Mouse (Mus musculus) forebrain, embryonic 14.5 days (tissue): ENCODE measurements around the gene Zc3h18. TPM values are rescaled to one million over a fixed set of nuclear protein-coding genes. Genes with fewer than 3 reads are reported as not detected.

Source experiments
- ATAC-seq: fragments of 200-750 bp; cut with Nextera tagmentation; 2 replicates; pipeline ENCODE4 v1.8.0; 2017; ENCODE audit warnings: mild to moderate bottlenecking, moderate library complexity
- DNase-seq: peaks from one replicate; pipeline ENCODE4 v3.0.0-alpha.2; 2015; ENCODE audit warnings: low spot score
- H3K27ac ChIP-seq: fragments of 300-500 bp; sonication (generic); 2 replicates; pipeline ENCODE4 v1.5.1; 2014; ENCODE audit warnings: low read depth, mild to moderate bottlenecking, control low read depth, low read length, moderate library complexity
- H3K27me3 ChIP-seq: fragments of 300-500 bp; sonication (generic); replicated peaks from 2 replicates; pipeline ENCODE4 v1.6.1; 2014; ENCODE audit warnings: low read length, control low read depth, mixed read lengths; ENCODE audit not compliant: control insufficient read depth, insufficient read depth
- H3K36me3 ChIP-seq: fragments of 300-500 bp; sonication (generic); 2 replicates; pipeline ENCODE4 v1.6.1; 2014; ENCODE audit warnings: low read length, control low read depth; ENCODE audit not compliant: control insufficient read depth, insufficient read depth
- H3K4me1 ChIP-seq: fragments of 300-500 bp; sonication (generic); 2 replicates; pipeline ENCODE4 v1.6.1; 2014; ENCODE audit warnings: antibody characterized with exemption, low read length, control low read depth; ENCODE audit not compliant: control insufficient read depth, insufficient read depth
- H3K4me2 ChIP-seq: fragments of 300-500 bp; sonication (generic); 2 replicates; pipeline ENCODE4 v1.6.1; 2014; ENCODE audit warnings: mild to moderate bottlenecking, control low read depth, low read length
- H3K4me3 ChIP-seq: fragments of 300-500 bp; sonication (generic); 2 replicates; pipeline ENCODE4 v1.5.1; 2014; ENCODE audit warnings: low read depth, low read length, control low read depth
- H3K9ac ChIP-seq: fragments of 300-500 bp; sonication (generic); 2 replicates; pipeline ENCODE4 v1.6.1; 2014; ENCODE audit warnings: mild to moderate bottlenecking, low read length, control low read depth, moderate library complexity
- H3K9me3 ChIP-seq: fragments of 300-500 bp; sonication (generic); replicated peaks from 2 replicates; pipeline ENCODE4 v1.6.1; 2016; ENCODE audit warnings: low read length, control low read depth, mixed read lengths; ENCODE audit not compliant: control insufficient read depth
- WGBS: fragments of 180-500 bp; shearing (Covaris S2); extraction: QIAGEN DNeasy Blood & Tissue Kit; methylation state at CpG from one replicate; pipeline ENCODE4 v1.1.7; 2014; 5-methylcytosine and 5-hydroxymethylcytosine counted together
- polyA plus RNA-seq: library from polyadenylated mRNA; unstranded; fragments of >200 nt; fragmentation: Nextera tagmentation; extraction: Ambion mirVana; gene quantifications from 2 replicates; pipeline ENCODE4 v1.2.1, GENCODE M21; 2014

Zc3h18 gene
- polyA plus RNA-seq, 1 experiment from 2014 or later = 24.8 TPM

- H3K4me3 ChIP-seq = no peak overlapping the region
- H3K27me3 ChIP-seq = no peaks in the 10 kb centered on the region
- peaks cover 14% of the 10 kb centered on the region for H3K36me3 ChIP-seq
- 94% methylated on average over 7 of the region's 7 CpGs for WGBS
- H3K27ac ChIP-seq = no peak overlapping the region
- H3K4me2 ChIP-seq = no peak overlapping the region
- DNase-seq (no peak), ATAC-seq (no peak)
- H3K9me3 ChIP-seq = no peaks in the 10 kb centered on the region
- peaks cover 11% of the 10 kb centered on the region for H3K4me1 ChIP-seq
- no peak overlapping the region for H3K9ac ChIP-seq
Measured at GRCm38 (mm10) chr8:122375320-122375719, 1.1 kb upstream of the Zc3h18 start.

GRCm38 (mm10) chr8:122375751-122376364 lies 551 bp upstream of the Zc3h18 start:
- H3K9ac ChIP-seq = peak overlapping the region; percentile 47
- peak overlapping the region; percentile 49 for H3K4me2 ChIP-seq
- ATAC-seq = peak; percentile 1; the same call in 1 of the 2 replicates
- no peak overlapping the region for H3K27ac ChIP-seq
- H3K36me3 ChIP-seq = peaks cover 19% of the 10 kb centered on the region
- 33% methylated on average over 13 of the region's 13 CpGs for WGBS
- peak overlapping the region; percentile 79 for H3K4me3 ChIP-seq
- DNase-seq = no peak
- no peaks in the 10 kb centered on the region for H3K9me3 ChIP-seq
- peaks cover 11% of the 10 kb centered on the region for H3K4me1 ChIP-seq
- no peaks in the 10 kb centered on the region for H3K27me3 ChIP-seq

- H3K27me3 ChIP-seq = no peaks in the 10 kb centered on the region
- H3K4me3 ChIP-seq = no peak overlapping the region
- no peak overlapping the region for H3K9ac ChIP-seq
- WGBS = 89% methylated on average over 4 of the region's 4 CpGs
- no peak overlapping the region for H3K4me2 ChIP-seq
- no peak overlapping the region for H3K27ac ChIP-seq
- H3K36me3 ChIP-seq = peaks cover 75% of the 10 kb centered on the region
- DNase-seq (no peak), ATAC-seq (no peak)
- peaks cover 4% of the 10 kb centered on the region; the same call in 1 of the 2 replicates for H3K4me1 ChIP-seq
- no peaks in the 10 kb centered on the region for H3K9me3 ChIP-seq
Measured at GRCm38 (mm10) chr8:122383039-122383438, 6.6 kb downstream of the Zc3h18 start.

GRCm38 (mm10) chr8:122389357-122389756 lies 12.9 kb downstream of the Zc3h18 start:
- 87% methylated on average over 3 of the region's 3 CpGs for WGBS
- no peaks in the 10 kb centered on the region for H3K27me3 ChIP-seq
- no peak for DNase-seq

GRCm38 (mm10) chr8:122390758-122391157 lies 14.3 kb downstream of the Zc3h18 start:
- H3K4me3 ChIP-seq = no peak overlapping the region
- H3K27ac ChIP-seq = no peak overlapping the region
- no peaks in the 10 kb centered on the region for H3K4me1 ChIP-seq
- DNase-seq (no peak), ATAC-seq (no peak)
- 92% methylated on average over 3 of the region's 3 CpGs for WGBS
- H3K27me3 ChIP-seq = no peaks in the 10 kb centered on the region
- no peak overlapping the region for H3K9ac ChIP-seq
- H3K4me2 ChIP-seq = no peak overlapping the region
- H3K9me3 ChIP-seq = no peaks in the 10 kb centered on the region
- peaks cover 88% of the 10 kb centered on the region for H3K36me3 ChIP-seq

More at GRCm38 (mm10) chr8:122389357-122389756, 12.9 kb downstream of the Zc3h18 start:
- Histone ChIP-seq H3K9ac (no peak overlapping the region), H3K9me3 (no peaks in the 10 kb centered on the region), H3K27ac (no peak overlapping the region), H3K4me3 (no peak overlapping the region), H3K4me1 (no peaks in the 10 kb centered on the region), H3K36me3 (peaks cover 94% of the 10 kb centered on the region), H3K4me2 (no peak overlapping the region)
- ATAC-seq = no peak

GRCm38 (mm10) chr8:122393717-122394116 lies 17.3 kb downstream of the Zc3h18 start:
- Histone ChIP-seq H3K27ac (no peak overlapping the region), H3K9me3 (no peaks in the 10 kb centered on the region), H3K36me3 (peaks cover 77% of the 10 kb centered on the region), H3K4me3 (no peak overlapping the region), H3K4me1 (no peaks in the 10 kb centered on the region), H3K27me3 (no peaks in the 10 kb centered on the region), H3K9ac (no peak overlapping the region), H3K4me2 (no peak overlapping the region)
- DNase-seq (no peak), ATAC-seq (no peak)

GRCm38 (mm10) chr8:122395291-122395690 lies 18.9 kb downstream of the Zc3h18 start:
- no peaks in the 10 kb centered on the region for H3K9me3 ChIP-seq
- H3K4me3 ChIP-seq = no peak overlapping the region
- 87% methylated on average over 6 of the region's 6 CpGs for WGBS
- H3K36me3 ChIP-seq = peaks cover 80% of the 10 kb centered on the region
- no peaks in the 10 kb centered on the region for H3K4me1 ChIP-seq
- H3K4me2 ChIP-seq = no peak overlapping the region
- H3K27me3 ChIP-seq = no peaks in the 10 kb centered on the region
- H3K27ac ChIP-seq = no peak overlapping the region
- no peak overlapping the region for H3K9ac ChIP-seq
- no peak for ATAC-seq
- DNase-seq = no peak

- no peaks in the 10 kb centered on the region for H3K4me1 ChIP-seq
- H3K9me3 ChIP-seq = no peaks in the 10 kb centered on the region
- H3K36me3 ChIP-seq = peaks cover 84% of the 10 kb centered on the region
- ATAC-seq (no peak), DNase-seq (no peak)
- H3K27ac ChIP-seq = no peak overlapping the region
- no peak overlapping the region for H3K4me3 ChIP-seq
- no peak overlapping the region for H3K9ac ChIP-seq
- H3K4me2 ChIP-seq = no peak overlapping the region
- 97% methylated on average over 9 of the region's 9 CpGs for WGBS
- H3K27me3 ChIP-seq = no peaks in the 10 kb centered on the region
Measured at GRCm38 (mm10) chr8:122398186-122398585, 21.8 kb downstream of the Zc3h18 start.

- 95% methylated on average over 9 of the region's 9 CpGs for WGBS
- no peak overlapping the region for H3K9ac ChIP-seq
- ATAC-seq (no peak), DNase-seq (no peak)
- no peak overlapping the region for H3K4me2 ChIP-seq
- peaks cover 99% of the 10 kb centered on the region for H3K36me3 ChIP-seq
- no peaks in the 10 kb centered on the region for H3K4me1 ChIP-seq
- H3K27ac ChIP-seq = no peak overlapping the region
- H3K9me3 ChIP-seq = no peaks in the 10 kb centered on the region
- no peak overlapping the region for H3K4me3 ChIP-seq
- no peaks in the 10 kb centered on the region for H3K27me3 ChIP-seq
Measured at GRCm38 (mm10) chr8:122405146-122405805, 28.9 kb downstream of the Zc3h18 start.
